Mouse (Mus musculus): ENCODE measurements around the gene Gm49373.

DNA sequence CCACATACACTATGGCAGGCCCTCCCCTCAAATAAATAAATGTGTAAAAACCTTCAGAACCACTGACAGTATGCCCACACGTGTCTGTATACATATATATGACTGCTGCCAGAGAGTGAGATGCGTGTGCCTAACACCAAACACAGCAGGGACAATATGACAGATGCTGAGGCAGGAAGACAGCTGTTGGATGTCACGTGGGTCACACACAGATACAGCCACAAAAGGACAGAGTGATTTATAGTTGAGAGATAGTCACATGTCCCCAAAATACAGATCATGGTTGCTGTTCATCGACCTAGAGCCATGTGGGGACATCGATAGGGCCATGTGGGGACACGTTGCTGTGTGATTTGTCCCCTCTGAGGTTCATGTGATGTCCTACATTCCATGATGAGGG, 44.2 kb upstream of the Gm49373 start:
- TF ChIP-seq CTCF (conservative IDR thresholded peaks at IDR 0.05; ENCODE audit: insufficient read depth, insufficient read length, low read depth, low read length), result no peak
- TF ChIP-seq POLR2A (IDR thresholded peaks at IDR 0.05; ENCODE audit: low read depth, low read length), result no peak
